Mouse (Mus musculus) left cerebral cortex, postnatal 36 days (tissue): ENCODE measurements around the gene Olfr1513. TPM values are rescaled to one million over a fixed set of nuclear protein-coding genes. Genes with fewer than 3 reads are reported as not detected.
"Not testable (repeated sequence)": the region's sequence is repeated elsewhere in the genome, so short reads cannot be mapped to it uniquely, and the experiment has no call there.

Source experiments
- DNase-seq, 2 experiments: peaks; one replicate each; pipeline ENCODE4 v3.0.0; 2021 to 2022; ENCODE audit warnings: low spot score in 2 of 2, mixed read lengths in 1 of 2
- intact Hi-C: fragments of 180-260 bp; cut with DNase I; formaldehyde crosslinking; loops from one replicate; pipeline ENCODE4 v1.15.1; 2025
- total RNA-seq, 2 experiments: library from RNA; stranded (reverse); gene quantifications; 2 replicates each; pipeline ENCODE4 v1.2.3; 2021

Olfr1513 gene
- total RNA-seq, 2 experiments from 2014 or later, result not detected

DNA sequence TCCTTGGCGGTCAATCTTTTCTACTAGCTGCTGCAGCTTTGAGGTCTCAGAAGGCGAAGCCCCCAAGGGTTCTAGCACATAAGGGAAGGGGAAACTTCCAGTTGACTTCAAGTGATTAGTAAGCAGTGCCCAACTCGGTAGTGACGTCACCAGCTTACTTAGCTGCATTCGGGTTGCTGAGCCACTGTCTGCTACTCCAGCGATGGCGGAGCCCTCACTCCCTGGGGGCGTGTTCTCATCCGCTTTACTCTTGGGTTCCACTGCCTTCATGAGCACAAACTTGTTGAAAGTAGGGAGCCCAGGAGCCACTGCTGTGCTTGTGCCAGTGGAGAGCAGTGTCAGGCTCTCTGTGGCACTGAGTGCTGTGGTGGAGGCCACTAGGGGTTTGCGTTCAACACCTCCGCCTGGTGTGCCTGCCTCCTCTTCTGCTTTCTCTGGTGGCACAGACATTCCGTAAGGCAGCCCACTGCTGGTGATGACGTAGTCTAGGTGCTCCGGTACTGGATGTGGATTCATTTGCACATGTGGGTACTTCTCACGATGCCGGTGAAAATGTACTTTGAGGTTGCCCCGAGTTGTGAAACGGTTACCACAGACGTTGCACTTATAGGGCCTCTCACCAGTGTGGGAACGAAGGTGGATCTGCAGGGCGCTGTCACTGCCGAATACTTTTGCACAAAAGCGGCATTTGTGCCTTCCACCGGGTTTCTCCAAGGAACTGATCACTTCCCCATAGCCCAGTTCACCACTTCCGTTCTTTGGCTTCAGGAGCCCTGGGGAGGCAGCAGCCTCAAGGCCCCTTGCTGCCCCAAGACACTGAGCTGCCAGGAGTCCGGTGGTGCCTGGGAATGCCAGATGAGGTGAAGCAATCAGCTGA lies 42.0 kb downstream of the Olfr1513 start:
- no peak for DNase-seq
- intact Hi-C loops, result no loop called here

DNA sequence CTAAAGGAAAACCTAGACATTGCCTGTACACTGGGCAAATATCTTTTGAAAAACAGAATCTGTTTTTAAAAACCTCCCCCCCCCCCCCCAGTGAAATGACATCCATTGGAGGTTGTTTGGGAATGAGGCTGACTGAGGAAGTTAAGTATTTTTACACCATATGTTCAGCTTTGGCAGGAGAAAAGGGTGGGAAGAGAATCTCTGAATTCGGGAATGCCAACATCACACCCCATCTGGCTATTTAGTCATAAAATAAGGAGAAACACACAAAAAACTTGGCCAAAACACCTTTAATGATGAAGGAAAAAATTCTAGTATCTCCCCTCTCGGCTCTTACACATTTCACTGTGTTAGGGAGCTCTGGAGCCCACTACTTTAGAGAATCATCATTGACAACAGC lies 45.3 kb downstream of the Olfr1513 start:
- no peak for DNase-seq
- intact Hi-C loops, result no loop called here

DNA sequence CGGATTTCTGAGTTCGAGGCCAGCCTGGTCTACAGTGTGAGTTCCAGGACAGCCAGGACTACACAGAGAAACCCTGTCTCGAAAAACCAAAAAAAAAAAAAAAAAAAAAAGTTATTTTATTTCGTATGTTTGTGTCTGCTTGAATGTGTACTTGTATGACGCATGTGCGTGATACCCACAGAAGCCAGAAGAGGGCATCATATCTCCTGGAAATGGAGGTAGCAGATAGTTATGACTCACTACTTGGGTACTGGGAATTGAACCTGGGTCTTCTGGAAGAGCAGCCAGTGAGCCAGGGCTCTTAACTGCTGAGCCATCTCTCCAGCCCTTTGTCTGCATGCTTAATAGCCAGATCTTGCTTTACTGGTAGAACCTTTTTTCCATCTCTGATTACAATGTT lies 45.9 kb downstream of the Olfr1513 start:
- intact Hi-C loops, DNase-seq: not testable (repeated sequence)

DNA sequence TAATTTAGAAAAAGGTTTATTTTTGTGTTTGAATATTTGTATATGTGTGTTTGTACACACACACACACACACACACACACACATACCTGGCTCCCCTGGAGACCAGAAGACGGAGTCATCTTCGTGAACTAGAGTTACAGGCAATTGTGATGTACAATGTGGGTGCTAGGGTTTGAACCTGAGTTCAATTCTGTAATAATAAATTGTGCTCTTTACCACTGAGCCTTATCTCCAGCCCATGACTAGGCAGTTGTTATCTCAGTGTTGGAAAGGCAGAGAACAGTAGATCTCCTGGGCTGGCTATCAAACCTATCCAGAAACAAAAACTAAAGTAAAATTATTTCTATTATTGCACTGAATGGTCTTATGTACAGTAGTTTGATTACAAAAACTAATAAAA lies 50.1 kb downstream of the Olfr1513 start:
- intact Hi-C loops, result no loop called here

DNA sequence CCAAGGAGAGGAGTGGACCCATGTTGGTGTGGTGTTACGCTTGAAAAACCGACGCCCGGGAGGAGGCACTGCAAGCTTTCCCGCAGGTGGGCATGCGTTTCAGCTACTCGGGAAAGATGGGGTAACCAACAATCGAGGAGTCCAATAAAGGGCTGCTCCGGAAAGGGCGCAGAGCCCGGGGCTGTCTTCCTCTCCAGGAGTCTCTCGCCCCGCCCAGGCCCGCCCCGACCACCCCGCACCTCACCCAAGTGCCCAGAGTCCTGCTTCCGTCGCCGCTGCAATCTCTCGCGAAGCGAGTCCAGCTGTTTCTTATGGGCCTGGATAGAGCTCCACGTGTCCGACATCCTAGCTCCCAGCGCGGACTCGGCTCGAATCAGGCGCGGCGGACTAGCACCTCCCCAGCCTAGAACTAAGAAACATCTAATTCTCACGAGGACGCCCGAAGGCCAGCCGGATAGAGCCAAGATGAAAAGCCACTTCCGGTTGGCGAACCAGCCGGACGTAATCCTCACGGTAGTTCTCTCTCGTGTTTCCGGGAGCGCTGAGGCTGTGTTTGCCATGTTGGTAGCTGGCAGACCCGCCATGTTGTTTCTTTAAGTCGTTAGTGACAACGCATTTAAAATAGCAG lies 51.5 kb downstream of the Olfr1513 start, which contains the start of gene Mettl3:
Gene Mettl3 (minus strand): TSS at position 485 of the 628 bp plus-strand sequence.
- intact Hi-C loops, result loop anchor here (2.0 kb wide), 2 partner anchors 26 to 34 kb away; partner anchors contain the start of genes Rab2b and Tox4
- DNase-seq, result peak; percentile 90 to 93

More for the DNA sequence above, 50.1 kb downstream of the Olfr1513 start:
- DNase-seq, result no peak

DNA sequence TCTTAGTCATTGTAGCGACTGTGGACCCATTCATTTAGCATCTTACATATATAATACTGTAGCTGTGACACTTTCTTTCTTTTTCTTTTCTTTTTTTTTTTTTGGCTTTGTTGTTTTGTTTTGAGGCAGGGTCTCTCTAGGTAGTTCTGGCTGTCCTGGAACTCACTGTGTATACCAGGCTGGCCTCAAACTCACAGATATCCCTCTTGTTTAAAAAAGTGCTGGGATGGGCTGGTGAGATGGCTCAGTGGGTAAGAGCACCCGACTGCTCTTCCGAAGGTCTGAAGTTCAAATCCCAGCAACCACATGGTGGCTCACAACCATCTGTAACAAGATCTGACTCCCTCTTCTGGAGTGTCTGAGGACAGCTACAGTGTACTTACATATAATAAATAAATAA lies 52.7 kb downstream of the Olfr1513 start:
- intact Hi-C loops, result not testable (repeated sequence)

More for the DNA sequence above, 52.7 kb downstream of the Olfr1513 start:
- DNase-seq, result not testable (repeated sequence)

Other genes with a start within 250 kb of the Olfr1513 start
- gene Rpgrip1, start 245.7 kb downstream of the Olfr1513 start, total RNA-seq, result 1 to 10 TPM; 2.0 to 3.6 TPM
- 10 to 100 TPM; 50.8 to 51.3 TPM for gene Supt16, start 159.0 kb downstream of the Olfr1513 start, total RNA-seq
- 100 to 1,000 TPM in 1 of 2 experiments, 10 to 100 TPM in 1; 99.3 to 148 TPM for gene Chd8, start 98.6 kb downstream of the Olfr1513 start, total RNA-seq
- 10 to 100 TPM; 58.6 to 68.3 TPM for gene Tox4, start 77.3 kb downstream of the Olfr1513 start, total RNA-seq
- 10 to 100 TPM; 35.9 to 36.2 TPM for gene Rab2b, start 76.9 kb downstream of the Olfr1513 start, total RNA-seq
- gene Mettl3, start 51.3 kb downstream of the Olfr1513 start, total RNA-seq, result 10 to 100 TPM; 26.4 to 49.8 TPM
- gene Sall2, start 27.6 kb downstream of the Olfr1513 start, total RNA-seq, result 10 to 100 TPM; 29.1 to 32.9 TPM
- gene Olfr1512, start 22.8 kb upstream of the Olfr1513 start, total RNA-seq, result not detected
- not detected for gene Olfr1511, start 41.0 kb upstream of the Olfr1513 start, total RNA-seq
- not detected for gene Olfr1510, start 58.0 kb upstream of the Olfr1513 start, total RNA-seq
- not detected for gene Olfr1509, start 86.6 kb upstream of the Olfr1513 start, total RNA-seq
- gene Olfr1508, start 111.1 kb upstream of the Olfr1513 start, total RNA-seq, result not detected
- not detected for gene Olfr1507, start 139.3 kb upstream of the Olfr1513 start, total RNA-seq